Mouse (Mus musculus): Measurements from ENCODE around the gene St13. TPM values are rescaled to one million over a fixed set of nuclear protein-coding genes. Genes with fewer than 3 reads are reported as not detected.
A peak's percentile ranks its signal among the peaks of the same experiment; 100 is the strongest.

Gene St13
- polyA plus RNA-seq (2014; fragmentation: Nextera tagmentation; extraction: Ambion mirVana), result 138 and 154 TPM in 2 replicates

- Histone ChIP-seq H3K27me3 (replicated peaks; ENCODE audit: control insufficient read depth, insufficient read depth, low read length) (no peaks in the 10 kb centered on the region), H3K4me1 (replicated peaks; ENCODE audit: control insufficient read depth, insufficient read depth, low read length) (peaks cover 14% of the 10 kb centered on the region), H3K9me3 (ENCODE audit: control insufficient read depth, low read length) (no peaks in the 10 kb centered on the region), H3K4me3 (ENCODE audit: low read depth, low read length) (peak within 1 kb of the TSS; percentile 98), H3K36me3 (ENCODE audit: control insufficient read depth, insufficient read depth, low read length) (no peaks in the 10 kb centered on the region), H3K27ac (ENCODE audit: low read depth) (peak within 1 kb of the TSS; percentile 99), H3K4me2 (ENCODE audit: low read length) (peak within 1 kb of the TSS; percentile 86), H3K9ac (ENCODE audit: low read length) (peak within 1 kb of the TSS; percentile 86)
- DNase-seq (ENCODE audit: low spot score) (peak; percentile 99), ATAC-seq (replicated peaks; ENCODE audit: low FRiP score, low TSS enrichment, low read depth) (peak; percentile 100)
- WGBS, result under 1% methylated on average over 50 of the region's 50 CpGs
Observed at GRCm38 (mm10) chr15:81399638-81400315, at the start of gene St13, which contains the start of gene Xpnpep3. TSS of gene St13 (minus strand) at chr15:81400077. TSS of gene Xpnpep3 (plus strand) at chr15:81400138.

DNA sequence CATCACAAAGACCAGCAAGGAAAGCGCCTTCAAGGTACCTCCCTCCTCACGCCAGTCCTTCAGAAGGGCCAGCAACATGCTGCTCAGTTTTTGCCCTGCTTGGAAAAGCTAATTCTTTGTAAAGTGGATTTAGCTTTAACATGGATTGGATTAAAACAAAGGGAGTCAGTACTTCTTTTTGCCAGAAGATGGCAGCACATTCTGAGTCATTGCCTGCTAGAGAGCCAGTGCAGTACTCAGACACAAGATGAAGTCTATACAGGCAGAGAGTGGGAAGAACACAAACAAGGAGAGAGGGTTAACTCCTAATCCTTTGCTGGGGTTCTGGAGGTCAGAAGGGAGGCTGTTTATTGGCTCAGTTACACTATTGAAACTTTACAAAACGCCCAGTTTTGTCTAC lies 48.6 kb upstream of the St13 start:
- no peaks in the 10 kb centered on the region for H3K4me1 ChIP-seq (replicated peaks; ENCODE audit: control insufficient read depth, insufficient read depth, low read length)
- no peaks in the 10 kb centered on the region for H3K9me3 ChIP-seq (ENCODE audit: control insufficient read depth, low read length)
- H3K27me3 ChIP-seq (replicated peaks; ENCODE audit: control insufficient read depth, insufficient read depth, low read length), result no peaks in the 10 kb centered on the region
- no peak overlapping the region for H3K9ac ChIP-seq (ENCODE audit: low read length)
- ATAC-seq (replicated peaks; ENCODE audit: low FRiP score, low TSS enrichment, low read depth), result 0 out of 2 replicates have a peak, but pooled peaks have one; percentile 40
- no peak overlapping the region for H3K27ac ChIP-seq (ENCODE audit: low read depth)
- DNase-seq (ENCODE audit: low spot score), result peak; percentile 64
- H3K36me3 ChIP-seq (ENCODE audit: control insufficient read depth, insufficient read depth, low read length), result peaks cover 38% of the 10 kb centered on the region
- no peak overlapping the region for H3K4me2 ChIP-seq (ENCODE audit: low read length)
- 46% methylated on average over 3 of the region's 3 CpGs for WGBS
- H3K4me3 ChIP-seq (ENCODE audit: low read depth, low read length), result no peak overlapping the region

- H3K36me3 ChIP-seq (ENCODE audit: control insufficient read depth, insufficient read depth, low read length), result peaks cover 21% of the 10 kb centered on the region
- DNase-seq (ENCODE audit: low spot score), result no peak
- H3K27me3 ChIP-seq (replicated peaks; ENCODE audit: control insufficient read depth, insufficient read depth, low read length), result no peaks in the 10 kb centered on the region
- H3K9me3 ChIP-seq (ENCODE audit: control insufficient read depth, low read length), result no peaks in the 10 kb centered on the region
- H3K27ac ChIP-seq (ENCODE audit: low read depth), result no peak overlapping the region
- H3K4me3 ChIP-seq (ENCODE audit: low read depth, low read length), result no peak overlapping the region
- no peak overlapping the region for H3K9ac ChIP-seq (ENCODE audit: low read length)
- H3K4me2 ChIP-seq (ENCODE audit: low read length), result no peak overlapping the region
- no peaks in the 10 kb centered on the region for H3K4me1 ChIP-seq (replicated peaks; ENCODE audit: control insufficient read depth, insufficient read depth, low read length)
- no peak for ATAC-seq (replicated peaks; ENCODE audit: low FRiP score, low TSS enrichment, low read depth)
Observed at GRCm38 (mm10) chr15:81439236-81439635, 39.4 kb upstream of the St13 start.

GRCm38 (mm10) chr15:81438345-81438744 lies 38.5 kb upstream of the St13 start:
- 95% methylated on average over 1 of the region's 1 CpGs for WGBS
- H3K4me1 ChIP-seq (replicated peaks; ENCODE audit: control insufficient read depth, insufficient read depth, low read length), result no peaks in the 10 kb centered on the region
- no peak overlapping the region for H3K9ac ChIP-seq (ENCODE audit: low read length)
- H3K27ac ChIP-seq (ENCODE audit: low read depth), result no peak overlapping the region
- H3K36me3 ChIP-seq (ENCODE audit: control insufficient read depth, insufficient read depth, low read length), result peaks cover 20% of the 10 kb centered on the region
- DNase-seq (ENCODE audit: low spot score), result no peak
- no peak overlapping the region for H3K4me3 ChIP-seq (ENCODE audit: low read depth, low read length)
- H3K9me3 ChIP-seq (ENCODE audit: control insufficient read depth, low read length), result no peaks in the 10 kb centered on the region
- ATAC-seq (replicated peaks; ENCODE audit: low FRiP score, low TSS enrichment, low read depth), result no peak
- no peak overlapping the region for H3K4me2 ChIP-seq (ENCODE audit: low read length)
- H3K27me3 ChIP-seq (replicated peaks; ENCODE audit: control insufficient read depth, insufficient read depth, low read length), result no peaks in the 10 kb centered on the region

DNA sequence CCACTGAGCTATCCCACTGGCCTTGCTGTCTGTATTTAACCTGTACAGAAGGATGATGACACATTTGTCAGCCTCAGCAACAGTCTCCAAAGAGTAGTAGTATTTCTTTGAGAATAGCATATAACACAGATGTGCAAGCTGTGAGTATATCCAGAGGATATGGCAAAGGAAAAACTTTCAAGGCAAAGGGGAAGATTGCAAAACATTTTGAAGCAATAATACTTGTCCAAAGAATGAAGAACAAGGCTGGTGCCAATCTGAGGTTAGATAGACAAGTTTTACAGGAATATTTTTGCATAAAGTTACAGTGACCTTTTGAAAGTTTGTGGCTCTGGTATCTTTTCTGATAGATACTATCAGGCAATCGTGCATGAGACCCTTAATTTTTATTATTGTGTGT lies 31.3 kb upstream of the St13 start:
- ATAC-seq (replicated peaks; ENCODE audit: low FRiP score, low TSS enrichment, low read depth), result no peak
- Histone ChIP-seq H3K27ac (ENCODE audit: low read depth) (no peak overlapping the region), H3K36me3 (ENCODE audit: control insufficient read depth, insufficient read depth, low read length) (peaks cover 32% of the 10 kb centered on the region), H3K9me3 (ENCODE audit: control insufficient read depth, low read length) (no peaks in the 10 kb centered on the region), H3K27me3 (replicated peaks; ENCODE audit: control insufficient read depth, insufficient read depth, low read length) (no peaks in the 10 kb centered on the region), H3K4me3 (ENCODE audit: low read depth, low read length) (no peak overlapping the region), H3K4me2 (ENCODE audit: low read length) (no peak overlapping the region), H3K9ac (ENCODE audit: low read length) (no peak overlapping the region), H3K4me1 (replicated peaks; ENCODE audit: control insufficient read depth, insufficient read depth, low read length) (no peaks in the 10 kb centered on the region)
- 77% methylated on average over 1 of the region's 1 CpGs for WGBS
- no peak for DNase-seq (ENCODE audit: low spot score)

DNA sequence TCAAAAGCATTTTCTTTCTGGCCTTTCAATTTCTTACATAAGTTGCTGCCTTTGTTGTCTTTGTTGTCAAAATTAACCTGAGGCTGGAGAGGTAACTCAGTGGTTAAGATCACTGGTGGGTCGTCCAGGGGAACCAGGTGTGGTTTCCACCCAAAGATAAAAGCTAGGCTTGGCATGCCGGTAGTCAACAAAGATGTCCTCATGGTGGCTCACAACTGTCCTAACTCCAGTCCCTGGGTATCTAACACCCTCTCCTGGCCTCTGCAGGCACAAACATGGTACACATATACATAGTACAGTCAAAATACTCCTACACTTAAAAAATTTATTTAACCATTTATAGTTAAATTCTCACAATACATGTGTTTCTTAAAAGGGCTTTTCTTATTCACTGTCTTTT lies 28.1 kb upstream of the St13 start:
- H3K4me3 ChIP-seq (ENCODE audit: low read depth, low read length), result no peak overlapping the region
- H3K9me3 ChIP-seq (ENCODE audit: control insufficient read depth, low read length), result no peaks in the 10 kb centered on the region
- ATAC-seq (replicated peaks; ENCODE audit: low FRiP score, low TSS enrichment, low read depth) (no peak), DNase-seq (ENCODE audit: low spot score) (no peak)
- no peaks in the 10 kb centered on the region for H3K27me3 ChIP-seq (replicated peaks; ENCODE audit: control insufficient read depth, insufficient read depth, low read length)
- no peaks in the 10 kb centered on the region for H3K4me1 ChIP-seq (replicated peaks; ENCODE audit: control insufficient read depth, insufficient read depth, low read length)
- no peak overlapping the region for H3K9ac ChIP-seq (ENCODE audit: low read length)
- no peak overlapping the region for H3K4me2 ChIP-seq (ENCODE audit: low read length)
- 81% methylated on average over 2 of the region's 2 CpGs for WGBS
- H3K27ac ChIP-seq (ENCODE audit: low read depth), result no peak overlapping the region
- H3K36me3 ChIP-seq (ENCODE audit: control insufficient read depth, insufficient read depth, low read length), result peaks cover 32% of the 10 kb centered on the region

GRCm38 (mm10) chr15:81425311-81425710 lies 25.4 kb upstream of the St13 start:
- Histone ChIP-seq H3K4me1 (replicated peaks; ENCODE audit: control insufficient read depth, insufficient read depth, low read length) (no peaks in the 10 kb centered on the region), H3K27ac (ENCODE audit: low read depth) (no peak overlapping the region), H3K9ac (ENCODE audit: low read length) (no peak overlapping the region), H3K4me2 (ENCODE audit: low read length) (no peak overlapping the region), H3K27me3 (replicated peaks; ENCODE audit: control insufficient read depth, insufficient read depth, low read length) (no peaks in the 10 kb centered on the region), H3K36me3 (ENCODE audit: control insufficient read depth, insufficient read depth, low read length) (peaks cover 11% of the 10 kb centered on the region), H3K4me3 (ENCODE audit: low read depth, low read length) (no peak overlapping the region), H3K9me3 (ENCODE audit: control insufficient read depth, low read length) (no peaks in the 10 kb centered on the region)
- no peak for ATAC-seq (replicated peaks; ENCODE audit: low FRiP score, low TSS enrichment, low read depth)
- DNase-seq (ENCODE audit: low spot score), result no peak
- 82% methylated on average over 3 of the region's 3 CpGs for WGBS

DNA sequence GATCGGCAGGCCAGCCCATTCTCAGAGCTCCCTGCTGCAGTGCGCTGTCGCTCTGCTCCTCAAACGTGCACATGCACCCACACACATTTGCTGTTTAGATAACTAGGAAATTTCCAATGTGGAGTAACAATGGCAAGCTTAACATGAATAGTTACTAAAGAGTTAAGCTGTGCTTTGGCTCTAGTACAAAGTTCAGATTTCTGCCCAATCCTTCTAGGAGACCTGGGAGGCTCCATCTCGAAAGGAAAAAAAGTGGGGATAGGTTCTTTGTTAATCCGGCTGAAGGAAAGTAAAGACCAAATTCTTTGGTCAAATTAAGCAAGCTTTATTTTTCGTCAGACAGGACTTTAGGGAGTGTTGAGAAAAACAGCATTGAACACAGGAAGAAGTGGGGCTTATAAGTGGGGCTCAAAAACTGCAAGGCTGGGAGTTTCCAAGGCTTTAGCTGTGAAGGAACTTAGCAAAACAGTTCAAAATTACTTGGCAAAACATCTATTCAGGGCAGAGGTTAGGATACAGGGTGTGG lies 22.3 kb upstream of the St13 start:
- no peaks in the 10 kb centered on the region for H3K4me1 ChIP-seq (replicated peaks; ENCODE audit: control insufficient read depth, insufficient read depth, low read length)
- peak overlapping the region; percentile 11; the same call in 1 of the 2 replicates for H3K4me2 ChIP-seq (ENCODE audit: low read length)
- H3K27ac ChIP-seq (ENCODE audit: low read depth), result peak overlapping the region; percentile 67
- no peak overlapping the region for H3K9ac ChIP-seq (ENCODE audit: low read length)
- DNase-seq (ENCODE audit: low spot score) (peak; percentile 54), ATAC-seq (replicated peaks; ENCODE audit: low FRiP score, low TSS enrichment, low read depth) (no peak)
- H3K4me3 ChIP-seq (ENCODE audit: low read depth, low read length), result no peak overlapping the region
- peaks cover 2% of the 10 kb centered on the region for H3K36me3 ChIP-seq (ENCODE audit: control insufficient read depth, insufficient read depth, low read length)
- H3K27me3 ChIP-seq (replicated peaks; ENCODE audit: control insufficient read depth, insufficient read depth, low read length), result no peaks in the 10 kb centered on the region
- no peaks in the 10 kb centered on the region for H3K9me3 ChIP-seq (ENCODE audit: control insufficient read depth, low read length)
- WGBS, result 52% methylated on average over 7 of the region's 7 CpGs

GRCm38 (mm10) chr15:81421454-81421853 lies 21.6 kb upstream of the St13 start:
- WGBS, result 33% methylated on average over 1 of the region's 1 CpGs
- no peak overlapping the region for H3K9ac ChIP-seq (ENCODE audit: low read length)
- no peaks in the 10 kb centered on the region; the same call in 1 of the 2 replicates for H3K36me3 ChIP-seq (ENCODE audit: control insufficient read depth, insufficient read depth, low read length)
- no peak for ATAC-seq (replicated peaks; ENCODE audit: low FRiP score, low TSS enrichment, low read depth)
- H3K4me2 ChIP-seq (ENCODE audit: low read length), result peak overlapping the region; percentile 9; the same call in 1 of the 2 replicates
- H3K9me3 ChIP-seq (ENCODE audit: control insufficient read depth, low read length), result no peaks in the 10 kb centered on the region
- no peak for DNase-seq (ENCODE audit: low spot score)
- H3K4me3 ChIP-seq (ENCODE audit: low read depth, low read length), result no peak overlapping the region
- peaks cover 4% of the 10 kb centered on the region; the same call in 1 of the 2 replicates for H3K4me1 ChIP-seq (replicated peaks; ENCODE audit: control insufficient read depth, insufficient read depth, low read length)
- peak overlapping the region; percentile 12; the same call in 1 of the 2 replicates for H3K27ac ChIP-seq (ENCODE audit: low read depth)
- no peaks in the 10 kb centered on the region for H3K27me3 ChIP-seq (replicated peaks; ENCODE audit: control insufficient read depth, insufficient read depth, low read length)

All from intestine, embryonic 14.5 days (tissue).